8 mouse cellular contexts compared by ENCODE assay signal in the genomic region with DNA sequence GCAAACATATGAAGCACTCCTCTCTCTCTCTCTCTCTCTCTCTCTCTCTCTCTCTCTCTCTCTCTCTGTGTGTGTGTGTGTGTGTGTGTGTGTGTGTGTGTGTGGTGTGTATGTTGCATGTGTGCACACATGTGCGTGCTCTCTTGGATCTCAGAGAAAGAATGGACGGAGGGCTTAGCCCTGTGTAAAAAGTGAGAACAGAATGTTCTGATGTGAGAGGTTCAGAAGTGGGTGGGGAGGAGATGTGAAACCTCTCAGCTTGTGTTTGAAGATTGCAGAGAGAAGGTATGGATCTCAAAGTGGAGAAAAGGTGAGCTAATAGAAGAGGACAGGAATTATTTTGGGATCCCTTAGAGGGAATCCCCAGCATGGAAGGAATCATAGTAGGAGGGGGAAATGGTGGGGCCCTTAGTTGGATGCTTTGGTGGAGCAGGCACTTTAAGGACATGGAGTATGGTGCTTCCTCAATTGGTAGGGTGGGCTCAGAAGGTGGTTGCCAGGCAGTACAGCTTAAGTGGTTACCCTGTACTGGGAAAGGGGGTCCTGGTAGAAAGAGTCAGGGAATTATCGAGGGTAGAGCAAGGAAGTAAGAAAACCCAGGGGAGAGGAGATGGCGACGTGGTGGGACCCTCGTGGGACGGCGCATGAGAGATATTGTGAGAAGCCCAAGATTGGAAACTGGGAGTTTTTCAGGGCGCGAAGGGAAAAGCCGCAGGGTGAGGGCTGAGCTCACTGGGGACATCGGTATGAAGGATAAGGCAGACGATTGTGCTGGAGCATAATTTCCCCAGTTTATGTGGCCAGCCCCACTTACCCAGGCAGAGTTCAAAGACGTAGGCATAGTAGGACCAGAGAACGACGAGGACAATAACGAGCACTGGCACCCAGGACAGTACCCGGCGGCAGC. TPM values are rescaled to one million over a fixed set of nuclear protein-coding genes. Genes with fewer than 3 reads are reported as not detected.
A peak's percentile ranks its signal among the peaks of the same experiment; 100 is the strongest.
DNase-seq lines count a peak whose midpoint lies in the region; ATAC-seq and TF ChIP-seq lines count a peak whose summit lies in the region.

No protein-coding gene starts in this region.

- H3K4me1 ChIP-seq in lung, embryonic 14.5 days (ENCODE audit: insufficient read depth): no peaks in the 10 kb centered on the region
- no peaks in the 10 kb centered on the region for H3K4me1 ChIP-seq in embryonic fibroblast, embryonic 13.5 days (ENCODE audit: control insufficient read depth, insufficient read depth, low read length)
- H3K4me1 ChIP-seq in intestine, postnatal 0 days (replicated peaks; ENCODE audit: control insufficient read depth, insufficient read depth, low read length): no peaks in the 10 kb centered on the region
- 0 out of 2 replicates have a peak, but pooled peaks cover 2% of the 10 kb centered on the region for H3K4me1 ChIP-seq in midbrain, embryonic 13.5 days (replicated peaks)

- peak overlapping the region; percentile 47 for H3K4me3 ChIP-seq in lung, embryonic 14.5 days (ENCODE audit: low read depth, low read length)
- peak overlapping the region; percentile 58 for H3K4me3 ChIP-seq in embryonic fibroblast, embryonic 13.5 days (ENCODE audit: insufficient read depth, low read length)
- H3K4me3 ChIP-seq in intestine, postnatal 0 days (ENCODE audit: low read depth, low read length): peak overlapping the region; percentile 50
- peak overlapping the region; percentile 50 for H3K4me3 ChIP-seq in midbrain, embryonic 13.5 days (replicated peaks)

- peak overlapping the region; percentile 62 for H3K9ac ChIP-seq in lung, embryonic 14.5 days
- H3K9ac ChIP-seq in intestine, postnatal 0 days (ENCODE audit: low read depth, low read length): peak overlapping the region; percentile 53
- peak overlapping the region; percentile 65 for H3K9ac ChIP-seq in midbrain, embryonic 13.5 days (replicated peaks)

- ATAC-seq in lung, embryonic 14.5 days (ENCODE audit: insufficient read depth): peak; percentile 43
- ATAC-seq in intestine, postnatal 0 days: peak; percentile 31; the same call in 1 of the 2 replicates
- peak; percentile 64 for ATAC-seq in midbrain, embryonic 13.5 days

- H3K4me2 ChIP-seq in lung, embryonic 14.5 days: peak overlapping the region; percentile 64
- H3K4me2 ChIP-seq in intestine, postnatal 0 days (replicated peaks; ENCODE audit: low read depth): peak overlapping the region; percentile 70
- peak overlapping the region; percentile 63 for H3K4me2 ChIP-seq in midbrain, embryonic 13.5 days (replicated peaks)

- no peak for TF ChIP-seq CTCF in lung, embryonic 14.5 days (IDR thresholded peaks at IDR 0.05; ENCODE audit: low read depth)
- no peak for TF ChIP-seq CTCF in embryonic fibroblast, embryonic 13.5 days (IDR thresholded peaks at IDR 0.05; ENCODE audit: borderline replicate concordance, insufficient read depth, low read length)
- no peak for TF ChIP-seq CTCF in intestine, postnatal 0 days (IDR thresholded peaks at IDR 0.05; ENCODE audit: low read depth)

- no peaks in the 10 kb centered on the region for H3K27me3 ChIP-seq in lung, embryonic 14.5 days (ENCODE audit: insufficient read depth, low read length)
- no peaks in the 10 kb centered on the region for H3K27me3 ChIP-seq in intestine, postnatal 0 days (replicated peaks; ENCODE audit: control insufficient read depth, insufficient read depth, low read length)
- peaks cover 34% of the 10 kb centered on the region; the same call in 1 of the 2 replicates for H3K27me3 ChIP-seq in midbrain, embryonic 13.5 days

- no peak for DNase-seq in lung, embryonic 14.5 days
- DNase-seq in lung, postnatal 4 days: no peak
- DNase-seq in right cerebral cortex, adult 2 months (ENCODE audit: low spot score in 2 of 2): no peak
- no peak for DNase-seq in layer of hippocampus, postnatal 25 days (ENCODE audit: extremely low spot score in 1 of 2, low spot score in 1 of 2)
- no peak for DNase-seq in adrenal gland, postnatal 25 days

- H3K9me3 ChIP-seq in lung, embryonic 14.5 days (ENCODE audit: low read depth, low read length): no peaks in the 10 kb centered on the region
- H3K9me3 ChIP-seq in intestine, postnatal 0 days (ENCODE audit: control insufficient read depth): no peaks in the 10 kb centered on the region
- no peaks in the 10 kb centered on the region for H3K9me3 ChIP-seq in midbrain, embryonic 13.5 days

- no peaks in the 10 kb centered on the region for H3K36me3 ChIP-seq in lung, embryonic 14.5 days (ENCODE audit: insufficient read depth)
- H3K36me3 ChIP-seq in intestine, postnatal 0 days (ENCODE audit: control insufficient read depth, insufficient read depth): no peaks in the 10 kb centered on the region
- H3K36me3 ChIP-seq in midbrain, embryonic 13.5 days: no peaks in the 10 kb centered on the region

- 21% methylated on average over 19 of the region's 19 CpGs for WGBS in lung, embryonic 14.5 days
- 33% methylated on average over 19 of the region's 19 CpGs for WGBS in intestine, postnatal 0 days
- WGBS in midbrain, embryonic 13.5 days: 37% methylated on average over 19 of the region's 19 CpGs

- no peak for TF ChIP-seq POLR2A in embryonic fibroblast, embryonic 13.5 days (IDR thresholded peaks at IDR 0.05; ENCODE audit: low read depth, low read length)

- peak overlapping the region; percentile 50; the same call in 1 of the 2 replicates for H3K27ac ChIP-seq in lung, embryonic 14.5 days (ENCODE audit: low read depth)
- H3K27ac ChIP-seq in embryonic fibroblast, embryonic 13.5 days (ENCODE audit: insufficient read depth, low read length): no peak overlapping the region
- peak overlapping the region; percentile 35; the same call in 1 of the 2 replicates for H3K27ac ChIP-seq in intestine, postnatal 0 days (ENCODE audit: low read depth, low read length)
- 0 out of 2 replicates have a peak overlapping the region, but pooled peaks have one; percentile 14 for H3K27ac ChIP-seq in midbrain, embryonic 13.5 days

RNA-seq across cellular contexts. Expression of a gene that starts 0.8 kb away (rescaled TPM):
- polyA plus RNA-seq in lung, embryonic 14.5 days (2014; fragmentation: Nextera tagmentation; extraction: Ambion mirVana): 13.0 and 13.2 TPM in 2 replicates
- polyA plus RNA-seq in embryonic fibroblast, embryonic 13.5 days (2011; ENCODE audit: insufficient read length, low read depth, missing spikeins): 5.0 and 11.3 TPM in 2 replicates
- polyA plus RNA-seq in intestine, postnatal 0 days (2015; fragmentation: Nextera tagmentation; extraction: Ambion mirVana): 2.3 and 2.7 TPM in 2 replicates
- 5.6 and 5.9 TPM in 2 replicates for polyA plus RNA-seq in midbrain, embryonic 13.5 days (2015; fragmentation: Nextera tagmentation; extraction: Ambion mirVana)
- total RNA-seq in layer of hippocampus, postnatal 25 days (2021): 1 to 10 TPM; 6.1 to 6.9 TPM
- total RNA-seq in adrenal gland, postnatal 25 days (2021): 2.0 and 2.6 TPM in 2 replicates
